Mouse (Mus musculus) adrenal gland, postnatal 4 days (tissue): Measurements from ENCODE around the gene Scaper. TPM values are rescaled to one million over a fixed set of nuclear protein-coding genes. Genes with fewer than 3 reads are reported as not detected.

Source experiments
- DNase-seq, 2 experiments: peaks; one replicate each; pipeline ENCODE4 v3.0.0; 2021 to 2022; ENCODE audit warnings: low spot score in 2 of 2, mixed read lengths in 2 of 2
- long read RNA-seq, 2 experiments: library from polyadenylated mRNA; stranded (forward); transcript quantifications; one replicate each; pipeline ENCODE4 v2.0.0; 2021
- total RNA-seq, 2 experiments: library from RNA; stranded (reverse); gene quantifications; 2 replicates each; pipeline ENCODE4 v1.2.3; 2021

The Scaper gene
- 10 to 100 TPM; 17.3 to 18.6 TPM for total RNA-seq
- long read RNA-seq, experiment 1, partial matches to known transcripts: 1 of 1 reads
- long read RNA-seq, experiment 1, other reads (novel, unspliced or antisense): 0 of 1 reads
- long read RNA-seq, experiment 2, full-length matches to known transcripts: 9 of 17 reads
- long read RNA-seq, experiment 2, partial matches to known transcripts: 4 of 17 reads
- long read RNA-seq, experiment 2, other reads (novel, unspliced or antisense): 4 of 17 reads

- DNase-seq: peak; percentile 65 to 75
These were observed at the start of gene Scaper for GRCm38 (mm10) chr9:55937664-55938617. Gene Scaper, minus strand, starts transcription at chr9:55938119.

- DNase-seq: no peak
These were observed 8.9 kb upstream of the Scaper start for GRCm38 (mm10) chr9:55946819-55947218.

DNA sequence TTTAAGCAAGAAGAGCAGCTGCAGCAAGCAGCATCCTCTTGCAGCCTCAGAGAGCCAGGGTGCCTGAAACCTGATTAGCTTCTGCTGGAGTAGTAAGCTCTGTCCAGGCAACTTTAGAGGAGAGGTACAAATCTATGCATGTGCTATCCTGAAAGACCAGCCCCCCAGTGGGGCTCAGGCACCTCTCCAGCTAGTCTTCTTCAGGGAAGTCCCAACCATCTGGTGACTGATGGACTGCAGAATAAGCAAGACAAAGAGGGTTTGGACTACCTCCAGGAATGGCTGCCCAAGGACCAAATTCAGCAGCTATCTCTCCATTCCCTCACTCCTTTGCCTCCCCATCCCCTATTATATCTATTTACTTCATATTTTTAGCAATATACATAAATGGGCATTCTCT lies 3.4 kb upstream of the Scaper start:
- no peak for DNase-seq

GRCm38 (mm10) chr9:55938618-55938985 lies 683 bp upstream of the Scaper start:
- DNase-seq: no peak

DNA sequence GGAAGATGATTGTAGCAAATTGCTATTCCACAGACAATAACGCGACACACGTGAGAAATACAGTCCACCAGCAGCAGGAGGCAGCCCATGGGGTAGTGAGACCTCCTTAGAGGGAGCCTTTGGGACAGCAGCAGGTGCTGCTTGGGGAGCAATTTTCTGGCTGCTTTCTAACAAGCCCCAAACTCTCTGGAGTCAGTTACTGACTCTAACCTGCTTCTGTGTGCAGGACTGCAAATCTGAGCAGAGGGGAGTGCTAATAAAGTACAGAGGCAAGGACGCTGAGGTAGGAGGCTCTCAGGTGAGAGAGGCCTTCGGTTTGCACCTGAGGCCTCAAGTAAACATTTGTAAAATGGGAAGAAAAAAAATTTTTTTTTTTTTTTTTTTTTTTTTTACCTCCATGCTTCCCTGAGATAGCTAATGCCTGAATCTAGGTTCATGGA lies 675 bp downstream of the Scaper start:
- DNase-seq: no peak

DNA sequence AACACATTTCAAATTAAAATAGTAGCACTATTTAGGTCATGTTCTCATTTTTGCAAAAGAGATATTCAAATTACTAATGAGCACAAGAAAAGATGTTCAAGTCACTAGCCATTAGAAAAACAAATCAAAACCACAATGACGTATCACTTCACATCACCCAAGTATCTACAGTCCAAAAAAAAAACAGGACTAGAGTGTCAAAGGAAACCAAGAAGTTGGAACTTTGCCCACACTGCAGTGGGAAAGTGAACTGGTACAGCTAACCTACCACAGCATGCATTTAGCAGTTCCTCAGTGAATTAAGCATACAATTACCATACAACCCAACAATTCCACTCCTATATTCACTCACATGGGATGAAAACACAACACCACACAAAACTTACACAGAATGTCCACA lies 5.4 kb downstream of the Scaper start:
- DNase-seq: no peak

DNA sequence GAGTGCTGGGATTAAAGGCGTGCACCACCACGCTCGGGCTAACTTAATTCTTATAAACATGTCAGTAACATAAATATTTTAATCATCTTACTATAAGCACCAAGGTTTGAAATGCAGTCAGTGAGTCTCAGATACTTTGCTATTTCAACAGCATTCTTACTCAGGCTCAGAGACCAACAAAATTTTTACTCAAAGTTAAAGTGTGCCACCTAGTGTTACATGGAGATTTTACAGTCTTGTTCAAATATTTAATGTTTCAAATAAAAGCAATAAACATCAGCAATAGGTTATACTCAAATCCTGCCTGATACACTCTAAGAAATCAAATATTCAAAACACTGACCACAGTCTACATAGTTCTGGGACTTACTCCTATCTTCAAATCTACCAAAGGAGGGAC lies 19.3 kb downstream of the Scaper start:
- DNase-seq: no peak

- DNase-seq: no peak
These were observed 21.2 kb downstream of the Scaper start for GRCm38 (mm10) chr9:55916751-55917150.

GRCm38 (mm10) chr9:55911481-55911880 lies 26.4 kb downstream of the Scaper start:
- DNase-seq: no peak

DNA sequence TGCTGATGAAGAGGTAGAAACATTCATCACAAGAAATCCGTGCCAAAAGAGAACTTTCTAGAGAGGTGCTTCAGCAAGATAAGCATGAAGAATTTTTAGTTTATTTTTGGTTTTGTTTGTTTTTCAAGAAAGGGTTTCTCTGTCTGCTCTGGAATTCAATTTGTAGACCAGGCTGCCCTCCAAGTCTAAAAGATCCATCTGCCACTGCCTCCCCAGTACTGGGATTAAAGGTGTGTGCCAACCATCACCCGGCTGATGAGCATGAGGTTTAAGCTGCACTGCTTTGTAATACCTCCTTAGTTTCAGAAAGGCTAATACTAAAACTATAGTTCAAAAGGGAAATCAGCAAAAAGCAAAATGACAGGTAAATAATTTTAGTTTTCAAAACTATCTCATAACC lies 35.0 kb downstream of the Scaper start:
- DNase-seq: no peak

- no peak for DNase-seq
These were observed 36.3 kb downstream of the Scaper start for GRCm38 (mm10) chr9:55901588-55901987.

- DNase-seq: no peak
These were observed 37.4 kb downstream of the Scaper start for GRCm38 (mm10) chr9:55900531-55900930.

GRCm38 (mm10) chr9:55878066-55878465 lies 59.9 kb downstream of the Scaper start:
- no peak for DNase-seq

DNA sequence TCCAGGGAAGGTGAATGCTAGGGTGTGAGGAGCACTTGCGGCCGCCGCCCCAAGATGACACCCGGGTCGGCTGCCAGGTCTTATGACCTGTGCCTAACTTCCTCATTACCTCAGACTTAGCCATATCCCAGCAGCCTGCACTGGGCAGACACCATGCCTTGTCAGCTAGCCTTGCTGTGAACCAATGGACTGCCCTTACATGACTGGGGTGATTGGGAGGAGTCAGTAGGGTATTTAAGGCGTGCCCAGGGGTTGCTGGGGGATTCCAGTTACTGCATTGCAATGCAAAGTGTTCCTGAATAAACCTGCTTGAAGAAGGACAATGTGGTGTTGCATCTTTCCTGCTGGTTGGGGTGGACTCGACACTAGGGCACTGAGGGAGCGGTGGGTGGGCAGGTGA lies 148.5 kb downstream of the Scaper start:
- no peak for DNase-seq

- DNase-seq: no peak
These were observed 225.9 kb downstream of the Scaper start for GRCm38 (mm10) chr9:55712016-55712415.

- no peak for DNase-seq
These were observed 227.4 kb downstream of the Scaper start for GRCm38 (mm10) chr9:55710553-55710952.

DNA sequence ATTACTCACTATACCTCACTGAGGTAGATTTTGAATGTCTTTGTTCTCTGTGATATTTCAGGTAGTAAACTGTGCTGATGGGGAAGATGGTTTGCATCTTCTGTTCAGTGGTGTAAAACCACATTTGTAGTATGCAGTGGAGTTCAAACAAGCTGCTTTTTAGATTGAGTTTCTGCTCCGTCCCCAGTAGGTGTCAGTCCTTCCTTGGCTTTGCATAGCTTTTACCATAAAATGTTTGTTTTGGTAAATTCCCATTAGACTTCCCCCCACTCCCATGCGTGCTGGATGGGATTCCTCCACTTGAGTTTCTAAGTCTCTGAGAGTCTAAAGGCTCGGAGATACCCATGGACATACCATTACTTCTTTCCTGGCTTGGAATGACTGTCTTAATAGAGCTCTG lies 231.3 kb downstream of the Scaper start:
- DNase-seq: no peak

- DNase-seq: no peak
These were observed 242.6 kb downstream of the Scaper start for GRCm38 (mm10) chr9:55695307-55695706.

DNA sequence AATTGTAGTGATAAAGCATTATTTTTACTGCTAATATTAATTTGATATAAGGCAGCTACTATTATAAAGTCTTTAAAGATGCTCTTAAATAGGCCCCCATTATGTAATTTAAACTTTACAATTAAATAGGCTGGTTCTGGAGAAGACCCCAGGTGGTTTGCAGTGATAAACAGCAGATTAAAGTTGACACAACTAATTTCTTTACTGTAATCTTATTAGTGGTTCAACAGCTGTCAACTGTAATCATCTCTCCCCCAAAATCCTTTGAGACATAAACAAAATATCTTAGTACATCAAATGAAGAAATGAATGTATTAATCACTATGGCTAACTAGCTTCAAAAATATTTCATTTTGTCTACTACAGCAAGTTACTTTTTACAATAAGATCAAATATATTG lies 260.8 kb downstream of the Scaper start:
- no peak for DNase-seq

DNA sequence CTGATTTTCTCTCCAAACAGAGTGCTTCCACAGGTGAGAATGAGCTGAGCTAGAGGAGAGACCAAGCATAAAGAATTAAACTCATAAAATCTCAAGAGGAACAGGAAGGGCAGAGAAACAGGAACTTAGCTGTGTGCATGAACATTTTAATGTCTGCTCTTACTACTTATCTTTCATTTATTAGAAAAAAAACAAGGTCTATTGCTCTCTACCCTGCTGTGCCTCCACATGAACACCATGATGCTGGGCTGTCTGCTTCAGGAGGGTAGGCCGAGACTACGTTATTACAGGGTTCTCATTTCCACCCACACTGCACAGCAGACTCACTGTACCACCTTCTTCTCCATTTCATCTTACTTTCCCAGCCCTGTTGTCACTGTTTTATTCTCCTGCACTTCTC lies 291.5 kb downstream of the Scaper start:
- no peak for DNase-seq

DNA sequence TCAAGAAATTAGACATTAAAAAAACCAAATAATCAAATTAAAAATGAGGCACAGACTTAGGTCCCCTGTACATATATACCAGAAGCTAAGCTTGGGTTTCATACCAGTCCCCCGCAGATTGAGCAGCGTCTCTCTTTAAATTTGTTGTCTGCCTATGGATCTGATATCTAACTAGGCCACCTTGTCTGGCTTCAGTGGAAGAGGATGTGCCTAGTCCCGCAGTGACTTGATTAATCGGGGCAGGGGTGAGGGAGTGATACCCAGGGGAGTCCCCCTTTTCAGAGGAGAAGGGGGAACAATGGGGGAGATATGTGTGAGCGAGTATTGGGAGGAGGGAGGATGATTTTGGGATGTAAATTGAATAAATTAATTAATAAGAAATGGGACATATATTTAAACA lies 310.9 kb downstream of the Scaper start:
- DNase-seq: no peak

DNA sequence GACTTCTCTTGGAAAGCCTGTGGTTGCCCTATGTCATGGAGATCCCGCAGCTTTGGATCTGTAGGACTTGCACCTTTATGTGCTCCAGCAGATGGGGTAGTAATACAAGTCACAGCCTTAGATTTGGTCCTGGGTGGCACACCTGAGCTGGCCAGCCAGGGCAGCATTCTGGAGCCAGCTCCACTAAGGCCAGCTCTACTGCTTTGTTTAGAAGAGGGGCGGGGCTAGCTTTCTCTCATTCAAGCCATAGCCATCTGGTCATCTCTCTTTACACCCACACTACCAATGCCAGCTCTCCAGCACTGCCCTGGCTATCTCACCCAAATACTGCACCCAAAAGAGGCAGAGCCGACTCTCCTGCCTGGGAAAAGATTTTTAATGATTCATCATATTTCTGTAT lies 323.2 kb downstream of the Scaper start:
- DNase-seq: no peak

GRCm38 (mm10) chr9:55609751-55610150 lies 328.2 kb downstream of the Scaper start:
- DNase-seq: no peak
